Mouse (Mus musculus) E14TG2a.4 (cell line): ENCODE measurements around the gene Gstm1.

Experiments
- CTCF ChIP-seq: conservative IDR thresholded peaks from 2 replicates; pipeline ENCODE4 v1.5.1; 2014; ENCODE audit warnings: low read length
- NANOG ChIP-seq: IDR thresholded peaks from 2 replicates; pipeline ENCODE4 v1.6.1; 2014; ENCODE audit warnings: borderline replicate concordance, low read length, mixed read lengths

GRCm38 (mm10) chr3:107972070-107972469, 45.7 kb downstream of the Gstm1 start:
- TF ChIP-seq CTCF, result no peak
- TF ChIP-seq NANOG, result no peak
